Mouse (Mus musculus): ENCODE data around the gene Phactr2. TPM values are rescaled to one million over a fixed set of nuclear protein-coding genes. Genes with fewer than 3 reads are reported as not detected.

Phactr2 gene
- polyA plus RNA-seq, 1 experiment from 2014 or later = 18.8 TPM

DNA sequence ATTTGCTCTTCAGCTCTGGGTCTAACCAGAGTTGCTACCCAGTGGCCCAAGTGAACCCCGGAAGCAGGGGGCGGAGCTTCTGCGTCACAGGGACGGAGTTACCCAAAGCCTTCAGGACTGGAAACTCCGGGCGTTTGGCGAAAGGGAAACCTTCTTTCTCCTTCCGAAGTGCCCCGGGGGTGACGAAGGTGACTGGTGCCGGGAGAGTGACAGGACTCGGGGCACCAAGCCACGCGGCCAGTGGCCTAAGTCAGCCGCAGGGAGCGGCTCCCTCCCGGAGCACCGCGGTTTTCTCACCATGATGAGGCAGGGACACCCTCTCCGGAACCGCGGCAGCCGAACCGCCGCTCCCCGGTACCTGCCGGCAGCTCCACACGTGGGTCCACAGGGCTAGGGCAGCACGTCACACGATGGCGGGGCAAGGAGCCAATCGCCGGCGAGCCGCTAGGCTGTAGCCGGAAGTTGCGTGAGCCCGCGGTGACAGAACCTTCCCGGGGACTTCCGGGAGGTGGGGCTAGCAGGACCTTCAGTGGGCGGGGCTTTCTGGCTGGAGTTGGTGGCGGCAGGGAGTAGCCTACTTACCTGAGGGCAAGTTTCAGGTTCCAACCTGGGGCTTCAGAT, 281.4 kb downstream of the Phactr2 start, which contains the start of gene Ltv1:
Ltv1 (minus strand) TSS at position 438 of the 621 bp plus-strand sequence.
- peaks cover 4% of the 10 kb centered on the region; the same call in 1 of the 2 replicates for H3K4me1 ChIP-seq (ENCODE audit: control insufficient read depth, insufficient read depth, low read length)
- peak; percentile 100 for ATAC-seq (ENCODE audit: insufficient read depth, low FRiP score, low TSS enrichment)
- H3K9me3 ChIP-seq (ENCODE audit: control insufficient read depth, low read length) = no peaks in the 10 kb centered on the region
- whole genome bisulfite sequencing = under 1% methylated on average over 43 of the region's 43 CpGs
- H3K4me2 ChIP-seq (ENCODE audit: low read depth) = peak within 1 kb of the TSS; percentile 70
- H3K4me3 ChIP-seq (ENCODE audit: low read depth, low read length) = peak within 1 kb of the TSS; percentile 90
- 0 out of 2 replicates have a peak within 1 kb of the TSS, but pooled peaks have one; percentile 14 for H3K27ac ChIP-seq (ENCODE audit: low read depth, low read length)
- peaks cover 1% of the 10 kb centered on the region for H3K36me3 ChIP-seq (ENCODE audit: control insufficient read depth, insufficient read depth, low read length)
- DNase-seq (ENCODE audit: low spot score) = peak; percentile 93
- H3K27me3 ChIP-seq (ENCODE audit: control insufficient read depth, insufficient read depth, low read length) = no peaks in the 10 kb centered on the region
- peak within 1 kb of the TSS; percentile 74 for H3K9ac ChIP-seq (ENCODE audit: low read length)

DNA sequence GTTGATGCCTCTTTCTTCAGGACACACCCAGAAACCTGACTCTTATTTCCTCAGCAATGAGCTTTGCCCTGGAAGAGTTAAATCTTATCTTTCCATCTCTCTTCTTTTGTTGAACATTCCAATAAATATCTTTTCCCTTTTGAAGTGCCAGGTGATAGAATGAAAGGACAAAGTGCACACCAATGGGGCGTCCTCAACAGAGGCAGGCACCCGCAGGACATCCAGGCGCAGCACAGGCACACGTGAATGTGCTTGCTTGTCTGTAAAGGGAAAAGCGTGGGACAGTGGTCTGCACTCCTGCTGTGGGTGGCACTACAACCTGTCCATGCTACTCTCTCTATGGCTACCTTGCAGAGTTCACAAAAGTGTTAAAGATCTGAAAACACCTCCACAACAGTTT, 284.3 kb downstream of the Phactr2 start:
- no peak overlapping the region for H3K4me2 ChIP-seq (ENCODE audit: low read depth)
- WGBS = 87% methylated on average over 5 of the region's 5 CpGs
- H3K9me3 ChIP-seq (ENCODE audit: control insufficient read depth, low read length) = no peaks in the 10 kb centered on the region
- H3K36me3 ChIP-seq (ENCODE audit: control insufficient read depth, insufficient read depth, low read length) = peaks cover 6% of the 10 kb centered on the region
- peaks cover 4% of the 10 kb centered on the region; the same call in 1 of the 2 replicates for H3K4me1 ChIP-seq (ENCODE audit: control insufficient read depth, insufficient read depth, low read length)
- H3K27me3 ChIP-seq (ENCODE audit: control insufficient read depth, insufficient read depth, low read length) = no peaks in the 10 kb centered on the region
- H3K27ac ChIP-seq (ENCODE audit: low read depth, low read length) = no peak overlapping the region
- no peak for DNase-seq (ENCODE audit: low spot score)
- no peak for ATAC-seq (ENCODE audit: insufficient read depth, low FRiP score, low TSS enrichment)
- H3K9ac ChIP-seq (ENCODE audit: low read length) = no peak overlapping the region
- no peak overlapping the region for H3K4me3 ChIP-seq (ENCODE audit: low read depth, low read length)

GRCm38 (mm10) chr10:13186754-13187153, 287.5 kb downstream of the Phactr2 start:
- no peak overlapping the region for H3K9ac ChIP-seq (ENCODE audit: low read length)
- H3K27ac ChIP-seq (ENCODE audit: low read depth, low read length) = no peak overlapping the region
- ATAC-seq (ENCODE audit: insufficient read depth, low FRiP score, low TSS enrichment) (no peak), DNase-seq (ENCODE audit: low spot score) (no peak)
- 85% methylated on average over 3 of the region's 3 CpGs for WGBS
- H3K9me3 ChIP-seq (ENCODE audit: control insufficient read depth, low read length) = no peaks in the 10 kb centered on the region
- H3K27me3 ChIP-seq (ENCODE audit: control insufficient read depth, insufficient read depth, low read length) = no peaks in the 10 kb centered on the region
- H3K4me1 ChIP-seq (ENCODE audit: control insufficient read depth, insufficient read depth, low read length) = no peaks in the 10 kb centered on the region
- no peak overlapping the region for H3K4me2 ChIP-seq (ENCODE audit: low read depth)
- peaks cover 6% of the 10 kb centered on the region for H3K36me3 ChIP-seq (ENCODE audit: control insufficient read depth, insufficient read depth, low read length)
- no peak overlapping the region for H3K4me3 ChIP-seq (ENCODE audit: low read depth, low read length)

DNA sequence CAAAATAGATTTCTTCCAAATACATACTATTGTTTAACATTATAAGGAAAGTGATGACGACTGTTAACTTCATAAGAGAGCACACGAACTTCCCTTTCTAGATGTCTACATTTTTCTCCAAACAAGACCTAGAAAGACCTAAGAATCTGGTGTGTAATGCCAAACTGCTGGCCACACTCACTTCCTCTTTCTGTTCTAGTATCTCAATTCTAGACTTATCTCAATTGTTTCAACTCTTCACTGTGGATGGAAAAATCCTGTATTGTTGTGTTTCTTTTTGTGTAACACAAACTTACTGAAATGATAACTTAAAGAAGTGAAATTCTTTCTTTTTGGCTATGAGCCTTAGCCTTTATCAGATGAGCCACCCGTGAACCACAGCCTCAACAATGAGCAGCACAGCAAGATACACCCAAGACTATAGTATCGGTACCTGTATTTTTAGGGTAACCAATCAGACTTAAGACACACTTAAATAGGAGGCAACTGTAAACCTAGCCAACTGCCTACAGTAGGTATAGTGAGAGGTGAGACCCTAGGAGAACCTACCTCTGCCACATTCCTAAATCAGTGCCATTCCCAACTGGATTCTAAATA, 289.9 kb downstream of the Phactr2 start:
- Histone ChIP-seq H3K9me3 (ENCODE audit: control insufficient read depth, low read length) (no peaks in the 10 kb centered on the region), H3K4me1 (ENCODE audit: control insufficient read depth, insufficient read depth, low read length) (no peaks in the 10 kb centered on the region), H3K9ac (ENCODE audit: low read length) (no peak overlapping the region), H3K27ac (ENCODE audit: low read depth, low read length) (no peak overlapping the region), H3K27me3 (ENCODE audit: control insufficient read depth, insufficient read depth, low read length) (no peaks in the 10 kb centered on the region), H3K36me3 (ENCODE audit: control insufficient read depth, insufficient read depth, low read length) (peaks cover 11% of the 10 kb centered on the region), H3K4me3 (ENCODE audit: low read depth, low read length) (no peak overlapping the region), H3K4me2 (ENCODE audit: low read depth) (no peak overlapping the region)
- 94% methylated on average over 4 of the region's 4 CpGs for WGBS
- DNase-seq (ENCODE audit: low spot score) (no peak), ATAC-seq (ENCODE audit: insufficient read depth, low FRiP score, low TSS enrichment) (no peak)

GRCm38 (mm10) chr10:13180211-13180610, 294.0 kb downstream of the Phactr2 start:
- no peaks in the 10 kb centered on the region for H3K9me3 ChIP-seq (ENCODE audit: control insufficient read depth, low read length)
- ATAC-seq (ENCODE audit: insufficient read depth, low FRiP score, low TSS enrichment) (no peak), DNase-seq (ENCODE audit: low spot score) (no peak)
- H3K27ac ChIP-seq (ENCODE audit: low read depth, low read length) = no peak overlapping the region
- H3K36me3 ChIP-seq (ENCODE audit: control insufficient read depth, insufficient read depth, low read length) = peaks cover 8% of the 10 kb centered on the region; the same call in 1 of the 2 replicates
- no peak overlapping the region for H3K4me3 ChIP-seq (ENCODE audit: low read depth, low read length)
- H3K9ac ChIP-seq (ENCODE audit: low read length) = no peak overlapping the region
- no peak overlapping the region for H3K4me2 ChIP-seq (ENCODE audit: low read depth)
- H3K27me3 ChIP-seq (ENCODE audit: control insufficient read depth, insufficient read depth, low read length) = no peaks in the 10 kb centered on the region
- WGBS = 91% methylated on average over 7 of the region's 7 CpGs
- H3K4me1 ChIP-seq (ENCODE audit: control insufficient read depth, insufficient read depth, low read length) = no peaks in the 10 kb centered on the region

DNA sequence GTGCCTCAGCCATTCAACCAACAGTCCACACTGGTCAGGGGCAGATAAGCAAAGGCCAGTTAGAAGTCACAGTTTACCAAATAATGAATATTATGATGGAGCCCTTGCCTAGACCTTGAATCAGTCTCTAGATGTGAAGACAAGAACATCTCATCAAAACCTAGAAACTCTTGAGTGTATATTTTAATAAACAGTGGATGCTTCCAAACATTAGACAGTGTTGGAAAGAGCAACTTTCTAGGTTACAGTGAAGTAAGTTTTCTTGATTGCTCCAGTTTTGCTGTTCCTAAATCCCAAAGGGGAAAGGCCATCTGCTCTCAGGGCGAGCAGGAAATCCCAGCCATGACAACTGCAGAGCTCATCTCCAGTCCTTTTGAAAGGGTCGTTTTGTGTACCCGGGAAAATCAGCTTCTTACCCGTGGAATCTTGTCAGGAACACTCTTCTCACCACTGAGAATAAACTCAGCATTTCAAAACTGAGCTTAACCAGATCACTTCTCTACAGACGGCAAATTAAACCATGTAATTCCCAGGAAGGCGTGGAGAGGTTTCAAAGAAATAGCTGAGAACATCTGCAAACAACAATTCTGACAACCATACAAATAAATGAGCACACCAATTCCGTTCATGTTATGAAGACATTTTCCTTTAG, 296.1 kb downstream of the Phactr2 start, which contains the start of gene Zc2hc1b:
Zc2hc1b (minus strand) TSS at position 51 of the 652 bp plus-strand sequence.
- no peak within 1 kb of the TSS for H3K4me3 ChIP-seq (ENCODE audit: low read depth, low read length)
- H3K27ac ChIP-seq (ENCODE audit: low read depth, low read length) = no peak within 1 kb of the TSS
- H3K9me3 ChIP-seq (ENCODE audit: control insufficient read depth, low read length) = no peaks in the 10 kb centered on the region
- H3K9ac ChIP-seq (ENCODE audit: low read length) = no peak within 1 kb of the TSS
- WGBS = 68% methylated on average over 7 of the region's 7 CpGs
- no peaks in the 10 kb centered on the region for H3K4me1 ChIP-seq (ENCODE audit: control insufficient read depth, insufficient read depth, low read length)
- H3K36me3 ChIP-seq (ENCODE audit: control insufficient read depth, insufficient read depth, low read length) = peaks cover 8% of the 10 kb centered on the region; the same call in 1 of the 2 replicates
- no peaks in the 10 kb centered on the region for H3K27me3 ChIP-seq (ENCODE audit: control insufficient read depth, insufficient read depth, low read length)
- ATAC-seq (ENCODE audit: insufficient read depth, low FRiP score, low TSS enrichment) (no peak), DNase-seq (ENCODE audit: low spot score) (no peak)
- no peak within 1 kb of the TSS for H3K4me2 ChIP-seq (ENCODE audit: low read depth)

- Histone ChIP-seq H3K27me3 (ENCODE audit: control insufficient read depth, insufficient read depth, low read length) (no peaks in the 10 kb centered on the region), H3K4me1 (ENCODE audit: control insufficient read depth, insufficient read depth, low read length) (peaks cover under 1% of the 10 kb centered on the region; the same call in 1 of the 2 replicates), H3K27ac (ENCODE audit: low read depth, low read length) (no peak overlapping the region), H3K36me3 (ENCODE audit: control insufficient read depth, insufficient read depth, low read length) (peaks cover 4% of the 10 kb centered on the region; the same call in 1 of the 2 replicates), H3K4me3 (ENCODE audit: low read depth, low read length) (no peak overlapping the region), H3K4me2 (ENCODE audit: low read depth) (no peak overlapping the region), H3K9ac (ENCODE audit: low read length) (no peak overlapping the region), H3K9me3 (ENCODE audit: control insufficient read depth, low read length) (no peaks in the 10 kb centered on the region)
- DNase-seq (ENCODE audit: low spot score) (no peak), ATAC-seq (ENCODE audit: insufficient read depth, low FRiP score, low TSS enrichment) (no peak)
- WGBS = 93% methylated on average over 7 of the region's 7 CpGs
Measured at GRCm38 (mm10) chr10:13175866-13176265, 298.3 kb downstream of the Phactr2 start.

DNA sequence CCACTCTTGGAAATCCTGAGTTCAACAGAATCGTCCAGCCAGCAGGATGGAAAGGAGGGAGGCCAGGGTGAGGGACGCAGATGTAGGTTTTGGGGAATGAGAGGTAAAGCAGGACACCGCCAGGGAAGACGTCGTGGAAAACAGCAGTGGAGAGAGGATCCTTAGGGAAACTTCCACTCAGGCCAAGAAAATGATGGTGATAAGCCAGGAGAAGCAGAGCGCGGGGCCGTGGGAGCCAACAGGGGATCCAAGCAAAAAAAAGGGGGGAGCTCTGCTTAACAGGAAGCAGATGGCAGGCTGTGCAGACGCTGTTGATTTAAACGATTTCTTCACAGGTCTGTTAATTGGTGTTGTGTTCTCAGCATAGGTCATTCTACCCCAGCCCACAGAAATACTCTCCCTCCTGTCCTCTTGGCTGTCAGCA, 301.4 kb downstream of the Phactr2 start:
- Histone ChIP-seq H3K36me3 (ENCODE audit: control insufficient read depth, insufficient read depth, low read length) (no peaks in the 10 kb centered on the region), H3K27ac (ENCODE audit: low read depth, low read length) (no peak overlapping the region), H3K9ac (ENCODE audit: low read length) (no peak overlapping the region), H3K4me2 (ENCODE audit: low read depth) (no peak overlapping the region), H3K4me3 (ENCODE audit: low read depth, low read length) (no peak overlapping the region), H3K27me3 (ENCODE audit: control insufficient read depth, insufficient read depth, low read length) (no peaks in the 10 kb centered on the region), H3K4me1 (ENCODE audit: control insufficient read depth, insufficient read depth, low read length) (peaks cover 9% of the 10 kb centered on the region; the same call in 1 of the 2 replicates), H3K9me3 (ENCODE audit: control insufficient read depth, low read length) (no peaks in the 10 kb centered on the region)
- no peak for ATAC-seq (ENCODE audit: insufficient read depth, low FRiP score, low TSS enrichment)
- WGBS = 66% methylated on average over 10 of the region's 10 CpGs
- DNase-seq (ENCODE audit: low spot score) = no peak
